In the genomic region with DNA sequence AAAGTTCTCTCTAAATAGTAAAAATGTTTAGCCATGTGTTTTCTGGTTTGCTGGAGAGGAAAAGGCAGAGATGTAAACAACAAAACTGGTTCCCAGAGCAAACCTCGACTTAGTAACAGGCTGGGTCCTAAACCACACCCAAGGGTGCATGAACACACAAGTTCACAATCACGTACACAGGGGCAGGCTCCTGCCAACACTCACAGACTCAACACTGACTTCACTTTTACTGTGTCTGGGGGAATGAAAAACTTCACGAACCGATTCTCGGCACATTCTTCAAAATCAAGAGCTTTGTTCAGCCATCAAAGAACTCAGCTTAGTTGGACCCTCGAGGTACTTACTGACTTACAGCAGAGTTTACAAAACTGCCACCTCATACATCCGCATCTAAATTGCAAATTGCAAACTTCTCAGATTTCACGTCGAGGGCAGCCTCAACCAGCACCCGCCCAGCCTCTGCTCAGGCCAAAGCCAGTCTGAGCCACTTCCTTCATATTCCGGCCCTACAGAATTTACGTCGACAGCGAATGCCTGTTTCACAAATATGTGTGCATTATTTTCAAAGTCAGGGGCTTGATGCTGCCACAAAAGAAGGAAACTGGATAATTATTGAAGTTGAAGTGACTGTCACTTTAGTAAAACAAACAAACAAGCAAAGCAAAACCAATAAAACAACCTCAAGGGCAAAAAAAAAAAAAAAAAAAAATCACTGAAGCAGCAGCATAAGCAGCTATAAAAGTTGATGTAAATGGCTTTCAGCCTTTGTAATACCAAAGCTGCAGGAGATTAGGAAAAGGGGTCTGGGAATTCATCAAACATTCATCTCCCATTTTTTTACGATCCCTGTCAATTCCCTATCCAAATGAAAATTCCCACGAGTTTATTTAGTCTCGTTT, we compare ENCODE assay signal across 8 mouse cellular contexts. TPM values are rescaled to one million over a fixed set of nuclear protein-coding genes. Genes with fewer than 3 reads are reported as not detected.
DNase-seq lines count a peak whose midpoint lies in the region; ATAC-seq and TF ChIP-seq lines count a peak whose summit lies in the region.

No protein-coding gene starts in this region.

- H3K27me3 ChIP-seq in heart, postnatal 0 days (ENCODE audit: control insufficient read depth, insufficient read depth, low read length): no peaks in the 10 kb centered on the region
- no peaks in the 10 kb centered on the region for H3K27me3 ChIP-seq in midbrain, embryonic 11.5 days (ENCODE audit: control insufficient read depth, insufficient read depth, low read length)

- no peak for TF ChIP-seq EP300 in heart, postnatal 0 days (IDR thresholded peaks at IDR 0.05; ENCODE audit: low read depth)

- H3K9me3 ChIP-seq in heart, postnatal 0 days (replicated peaks; ENCODE audit: control insufficient read depth, low read length): no peaks in the 10 kb centered on the region
- H3K9me3 ChIP-seq in midbrain, embryonic 11.5 days (ENCODE audit: control insufficient read depth, low read length): no peaks in the 10 kb centered on the region

- peak overlapping the region; percentile 63 for H3K4me2 ChIP-seq in heart, postnatal 0 days (ENCODE audit: low read depth, low read length)
- peak overlapping the region; percentile 89 for H3K4me2 ChIP-seq in midbrain, embryonic 11.5 days

- H3K9ac ChIP-seq in heart, postnatal 0 days (replicated peaks; ENCODE audit: low read depth, low read length): peak overlapping the region; percentile 65
- peak overlapping the region; percentile 65 for H3K9ac ChIP-seq in midbrain, embryonic 11.5 days (ENCODE audit: low read length)

- no peak for TF ChIP-seq CTCF in heart, postnatal 0 days (IDR thresholded peaks at IDR 0.05; ENCODE audit: low read depth)

- intact Hi-C loops in left cerebral cortex, postnatal 36 days (cut with DNase I): loop anchor here (2.0 to 10.0 kb wide), 2 partner anchors 40 to 84 kb away; a partner anchor contains a TSS

- H3K27ac ChIP-seq in heart, postnatal 0 days (ENCODE audit: low read depth): peak overlapping the region; percentile 89
- no peak overlapping the region for H3K27ac ChIP-seq in midbrain, embryonic 11.5 days (ENCODE audit: low read depth, low read length)

- H3K36me3 ChIP-seq in heart, postnatal 0 days (replicated peaks; ENCODE audit: control insufficient read depth, insufficient read depth, low read length): no peaks in the 10 kb centered on the region
- no peaks in the 10 kb centered on the region for H3K36me3 ChIP-seq in midbrain, embryonic 11.5 days (ENCODE audit: control insufficient read depth, insufficient read depth, low read length)

- WGBS in heart, postnatal 0 days: 7% methylated on average over 17 of the region's 17 CpGs
- 10% methylated on average over 17 of the region's 17 CpGs for WGBS in midbrain, embryonic 11.5 days

- ATAC-seq in heart, postnatal 0 days (ENCODE audit: insufficient read depth, low read depth): no peak
- ATAC-seq in midbrain, embryonic 11.5 days (ENCODE audit: low FRiP score): no peak

- DNase-seq in lung, adult 18-20 months: peak; percentile 49 to 61
- DNase-seq in lung, postnatal 25 days (ENCODE audit: low spot score): no peak
- peak; percentile 68 for DNase-seq in embryo, embryonic 10 days (ENCODE audit: low spot score)
- DNase-seq in heart, postnatal 0 days (ENCODE audit: low spot score): peak; percentile 52
- DNase-seq in kidney, postnatal 4 days: peak; percentile 61 to 73
- peak; percentile 88 for DNase-seq in midbrain, embryonic 11.5 days (ENCODE audit: low spot score, missing footprints)
- no peak for DNase-seq in left cerebral cortex, postnatal 36 days (ENCODE audit: low spot score in 2 of 2)
- DNase-seq in ovary, adult 18-20 months (ENCODE audit: low spot score): no peak

- peak overlapping the region; percentile 78 for H3K4me3 ChIP-seq in heart, postnatal 0 days (ENCODE audit: low read depth, low read length)
- peak overlapping the region; percentile 70 for H3K4me3 ChIP-seq in midbrain, embryonic 11.5 days (ENCODE audit: low read depth, low read length)

- H3K4me1 ChIP-seq in heart, postnatal 0 days (ENCODE audit: control insufficient read depth, insufficient read depth): peaks cover 14% of the 10 kb centered on the region
- peaks cover 10% of the 10 kb centered on the region; the same call in 1 of the 2 replicates for H3K4me1 ChIP-seq in midbrain, embryonic 11.5 days (ENCODE audit: control insufficient read depth, insufficient read depth, low read length)

RNA-seq across cellular contexts. Expression of a gene that starts 1.2 kb away (rescaled TPM):
- 81.7 and 82.7 TPM in 2 replicates for total RNA-seq in heart, postnatal 0 days (2014; rRNA removed; ENCODE audit: low replicate concordance)
- polyA plus RNA-seq in heart, postnatal 0 days (2015; fragmentation: Nextera tagmentation; extraction: Ambion mirVana): 89.2 and 89.3 TPM in 2 replicates
- 46.1 and 48.8 TPM in 2 replicates for polyA plus RNA-seq in midbrain, embryonic 11.5 days (2014; fragmentation: Nextera tagmentation; extraction: Ambion mirVana)
- total RNA-seq in left cerebral cortex, postnatal 36 days (2021): 10 to 100 TPM; 13.6 to 16.8 TPM

RNA-seq across cellular contexts. Expression of a gene that starts 1.3 kb away (rescaled TPM):
- total RNA-seq in heart, postnatal 0 days (2014; rRNA removed; ENCODE audit: low replicate concordance): 1.6 and 13.8 TPM in 2 replicates
- polyA plus RNA-seq in heart, postnatal 0 days (2015; fragmentation: Nextera tagmentation; extraction: Ambion mirVana): 6.7 TPM in 2 replicates
- 4.9 and 5.8 TPM in 2 replicates for polyA plus RNA-seq in midbrain, embryonic 11.5 days (2014; fragmentation: Nextera tagmentation; extraction: Ambion mirVana)
- total RNA-seq in left cerebral cortex, postnatal 36 days (2021): 1 to 10 TPM; 4.8 TPM

RNA-seq across cellular contexts. Expression of a gene that starts 40.1 kb away (rescaled TPM):
- 15.3 and 24.6 TPM in 2 replicates for total RNA-seq in heart, postnatal 0 days (2014; rRNA removed; ENCODE audit: low replicate concordance)
- polyA plus RNA-seq in heart, postnatal 0 days (2015; fragmentation: Nextera tagmentation; extraction: Ambion mirVana): 28.6 and 30.9 TPM in 2 replicates
- 25.4 and 29.8 TPM in 2 replicates for polyA plus RNA-seq in midbrain, embryonic 11.5 days (2014; fragmentation: Nextera tagmentation; extraction: Ambion mirVana)
- 10 to 100 TPM in 1 of 2 experiments, 1 to 10 TPM in 1; 9.7 to 13.9 TPM for total RNA-seq in left cerebral cortex, postnatal 36 days (2021)

Comparison
In these comparisons a context has a peak if more than half of its experiments do, and no peak if none do; other contexts are left out.
1. DNase-seq: peak in lung, adult 18-20 months (2 of 2), embryo, embryonic 10 days (single experiment), heart, postnatal 0 days (single experiment), kidney, postnatal 4 days (2 of 2) and midbrain, embryonic 11.5 days (single experiment); none in lung, postnatal 25 days (single experiment), left cerebral cortex, postnatal 36 days (0 of 2) and ovary, adult 18-20 months (single experiment).